Mouse (Mus musculus) midbrain, embryonic 14.5 days (tissue): ENCODE results near the gene Tas2r107. TPM values are rescaled to one million over a fixed set of nuclear protein-coding genes. Genes with fewer than 3 reads are reported as not detected.
"Not testable (repeated sequence)": the region's sequence is repeated elsewhere in the genome, so short reads cannot be mapped to it uniquely, and the experiment has no call there.

Experiments
- ATAC-seq: fragments of 200-750 bp; cut with Nextera tagmentation; 2 replicates; pipeline ENCODE4 v1.8.0; 2017; ENCODE audit warnings: moderate number of reproducible peaks, moderate library complexity; ENCODE audit not compliant: low FRiP score, low TSS enrichment
- DNase-seq: peaks from one replicate; pipeline ENCODE4 v3.0.0-alpha.2; 2015
- H3K27ac ChIP-seq: fragments of 300-500 bp; sonication (generic); replicated peaks from 2 replicates; pipeline ENCODE4 v1.5.1; 2014; ENCODE audit warnings: mild to moderate bottlenecking, low read depth, low read length, moderate library complexity
- H3K27me3 ChIP-seq: fragments of 300-500 bp; sonication (generic); 2 replicates; pipeline ENCODE4 v1.6.1; 2014; ENCODE audit warnings: low read length, control low read depth, mixed read lengths; ENCODE audit not compliant: control insufficient read depth, insufficient read depth
- H3K36me3 ChIP-seq: fragments of 300-500 bp; sonication (generic); 2 replicates; pipeline ENCODE4 v1.6.1; 2014; ENCODE audit warnings: low read length, control low read depth; ENCODE audit not compliant: control insufficient read depth, insufficient read depth
- H3K4me1 ChIP-seq: fragments of 300-500 bp; sonication (generic); 2 replicates; pipeline ENCODE4 v1.6.1; 2014; ENCODE audit warnings: mild to moderate bottlenecking, antibody characterized with exemption, low read length, control low read depth; ENCODE audit not compliant: control insufficient read depth, insufficient read depth
- H3K4me2 ChIP-seq: fragments of 300-500 bp; sonication (generic); 2 replicates; pipeline ENCODE4 v1.6.1; 2014; ENCODE audit warnings: mild to moderate bottlenecking, low read length, moderate library complexity
- H3K4me3 ChIP-seq: fragments of 300-500 bp; sonication (generic); replicated peaks from 2 replicates; pipeline ENCODE4 v1.5.1; 2014; ENCODE audit warnings: low read depth, low read length
- H3K9ac ChIP-seq: fragments of 300-500 bp; sonication (generic); replicated peaks from 2 replicates; pipeline ENCODE4 v1.6.1; 2014; ENCODE audit warnings: mild to moderate bottlenecking, low read length, moderate library complexity
- H3K9me3 ChIP-seq: fragments of 300-500 bp; sonication (generic); 2 replicates; pipeline ENCODE4 v1.6.1; 2016; ENCODE audit warnings: low read length, control low read depth, mixed read lengths; ENCODE audit not compliant: control insufficient read depth
- WGBS: fragments of 180-500 bp; shearing (Covaris S2); extraction: QIAGEN DNeasy Blood & Tissue Kit; methylation state at CpG from one replicate; pipeline ENCODE4 v1.1.7; 2014; 5-methylcytosine and 5-hydroxymethylcytosine counted together
- polyA plus RNA-seq: library from polyadenylated mRNA; unstranded; fragments of >200 nt; fragmentation: Nextera tagmentation; extraction: Ambion mirVana; gene quantifications from 2 replicates; pipeline ENCODE4 v1.2.1, GENCODE M21; 2014

Gene Tas2r107
- polyA plus RNA-seq: not detected in 2 replicates

DNA sequence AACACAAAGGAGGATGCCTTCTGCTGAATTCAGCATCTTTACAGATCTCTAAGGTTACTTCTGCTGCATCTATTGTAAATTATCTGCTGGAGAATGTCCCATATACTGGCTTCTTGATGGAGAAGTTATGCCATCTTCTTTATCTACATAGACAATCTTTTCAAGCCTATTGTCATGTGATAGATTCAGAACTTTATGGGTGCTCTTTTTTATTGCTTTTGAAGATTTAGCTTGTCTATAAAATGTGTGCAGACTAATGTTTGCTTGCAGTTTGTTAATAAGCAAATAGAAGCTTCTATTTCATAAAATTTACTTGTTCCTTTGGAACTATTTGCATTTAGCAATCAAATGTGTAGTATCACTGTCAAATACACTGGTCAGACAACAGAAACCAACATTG lies at the start of gene Tas2r107:
Gene Tas2r107 (minus strand): TSS at position 101 of the 400 bp plus-strand sequence.
- H3K27me3 ChIP-seq: no peaks in the 10 kb centered on the region
- no peaks in the 10 kb centered on the region for H3K4me1 ChIP-seq
- DNase-seq (no peak), ATAC-seq (no peak)
- H3K4me3 ChIP-seq: no peak within 1 kb of the TSS
- no peaks in the 10 kb centered on the region for H3K36me3 ChIP-seq
- H3K9me3 ChIP-seq: peaks cover 2% of the 10 kb centered on the region; the same call in 1 of the 2 replicates
- H3K4me2 ChIP-seq: no peak within 1 kb of the TSS
- H3K27ac ChIP-seq: no peak within 1 kb of the TSS
- H3K9ac ChIP-seq: no peak within 1 kb of the TSS

- Histone ChIP-seq H3K4me2 (no peak within 1 kb of the TSS), H3K36me3 (no peaks in the 10 kb centered on the region), H3K4me1 (no peaks in the 10 kb centered on the region), H3K4me3 (no peak within 1 kb of the TSS), H3K27ac (no peak within 1 kb of the TSS), H3K27me3 (no peaks in the 10 kb centered on the region), H3K9me3 (peaks cover 5% of the 10 kb centered on the region), H3K9ac (no peak within 1 kb of the TSS)
- ATAC-seq: no peak
- no peak for DNase-seq
Observed at GRCm38 (mm10) chr6:131689963-131690362, 30.0 kb upstream of the Tas2r107 start, which contains the start of gene Tas2r114. Tas2r114 (minus strand) TSS chr6:131690063.

DNA sequence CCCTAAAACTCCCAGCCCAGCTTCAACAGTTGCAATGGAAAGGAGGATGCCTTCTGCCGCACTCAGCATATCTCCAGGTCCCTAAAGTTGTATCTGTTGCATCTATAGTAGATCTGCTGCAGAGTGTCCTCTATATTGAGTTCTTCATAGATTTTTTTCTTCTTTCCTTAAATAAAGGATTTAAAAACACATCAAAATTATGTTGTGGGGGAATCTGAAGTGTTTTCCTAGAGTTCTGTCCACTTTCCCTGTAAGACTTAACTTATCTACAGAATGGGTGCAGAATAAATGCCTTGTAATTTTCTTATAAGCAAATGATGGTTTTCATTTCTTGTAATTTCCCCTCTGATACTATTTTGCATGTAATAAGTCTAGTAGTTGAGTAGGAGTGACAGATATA lies 27.4 kb upstream of the Tas2r107 start, which contains the start of gene Tas2r105:
Gene Tas2r105 (minus strand): TSS at position 101 of the 400 bp plus-strand sequence.
- ATAC-seq: no peak
- H3K4me1 ChIP-seq: no peaks in the 10 kb centered on the region

GRCm38 (mm10) chr6:131685644-131686043 lies 25.7 kb upstream of the Tas2r107 start, which contains the start of gene Tas2r104:
Tas2r104 (minus strand) TSS chr6:131685744.
- H3K9me3 ChIP-seq: peaks cover 5% of the 10 kb centered on the region; the same call in 1 of the 2 replicates
- DNase-seq (no peak), ATAC-seq (no peak)
- H3K4me2 ChIP-seq: no peak within 1 kb of the TSS
- H3K36me3 ChIP-seq: no peaks in the 10 kb centered on the region
- no peaks in the 10 kb centered on the region for H3K27me3 ChIP-seq
- H3K4me3 ChIP-seq: no peak within 1 kb of the TSS
- no peak within 1 kb of the TSS for H3K9ac ChIP-seq
- H3K27ac ChIP-seq: no peak within 1 kb of the TSS
- 84% methylated on average over 1 of the region's 1 CpGs for WGBS
- no peaks in the 10 kb centered on the region for H3K4me1 ChIP-seq

More for the DNA sequence above, 27.4 kb upstream of the Tas2r107 start, which contains the start of gene Tas2r105:
- no peaks in the 10 kb centered on the region for H3K27me3 ChIP-seq
- WGBS: 84% methylated on average over 1 of the region's 1 CpGs
- H3K36me3 ChIP-seq: no peaks in the 10 kb centered on the region
- no peak within 1 kb of the TSS for H3K4me3 ChIP-seq
- no peak within 1 kb of the TSS for H3K9ac ChIP-seq
- no peak within 1 kb of the TSS for H3K27ac ChIP-seq
- no peak within 1 kb of the TSS for H3K4me2 ChIP-seq
- H3K9me3 ChIP-seq: peaks cover 5% of the 10 kb centered on the region
- no peak for DNase-seq

DNA sequence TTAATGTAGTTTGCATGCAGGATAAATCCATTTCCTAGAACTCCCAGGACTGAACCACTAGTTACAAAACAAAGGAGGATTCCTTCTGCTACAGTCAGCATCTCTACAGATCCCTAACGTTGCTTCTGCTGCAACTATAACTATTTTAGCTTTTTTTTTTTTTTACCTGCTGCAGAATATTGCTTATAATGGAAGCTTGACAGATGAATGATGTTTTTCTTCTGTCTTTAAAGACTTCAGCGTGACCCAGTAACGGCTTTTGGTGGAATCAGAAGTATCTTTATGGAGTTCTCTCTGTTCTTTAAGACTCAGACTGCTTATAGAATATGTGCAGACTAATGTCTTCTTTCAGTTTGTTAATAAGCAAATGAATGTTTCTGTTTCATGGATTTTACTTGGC lies 18.8 kb upstream of the Tas2r107 start, which contains the start of gene Tas2r106:
Gene Tas2r106 (minus strand): TSS at position 101 of the 400 bp plus-strand sequence.
- H3K27me3 ChIP-seq: no peaks in the 10 kb centered on the region
- peaks cover 15% of the 10 kb centered on the region for H3K9me3 ChIP-seq
- ATAC-seq (no peak), DNase-seq (no peak)
- no peak within 1 kb of the TSS for H3K4me3 ChIP-seq
- H3K4me1 ChIP-seq: no peaks in the 10 kb centered on the region
- H3K27ac ChIP-seq: no peak within 1 kb of the TSS
- WGBS: 70% methylated on average over 3 of the region's 3 CpGs
- no peaks in the 10 kb centered on the region for H3K36me3 ChIP-seq
- H3K9ac ChIP-seq: no peak within 1 kb of the TSS
- H3K4me2 ChIP-seq: no peak within 1 kb of the TSS

- ATAC-seq: no peak
Observed at GRCm38 (mm10) chr6:131630812-131631211, 29.1 kb downstream of the Tas2r107 start, which contains the start of gene Tas2r130. Tas2r130 (minus strand) TSS chr6:131630912.

GRCm38 (mm10) chr6:131609956-131610355 lies 50.0 kb downstream of the Tas2r107 start:
- not testable (repeated sequence) for DNase-seq, ATAC-seq
- 93% methylated on average over 1 of the region's 1 CpGs for WGBS

More at GRCm38 (mm10) chr6:131630812-131631211, 29.1 kb downstream of the Tas2r107 start, which contains the start of gene Tas2r130:
- no peak for DNase-seq
- Histone ChIP-seq H3K4me1 (no peaks in the 10 kb centered on the region), H3K27me3 (no peaks in the 10 kb centered on the region), H3K27ac (no peak within 1 kb of the TSS), H3K4me3 (no peak within 1 kb of the TSS), H3K4me2 (no peak within 1 kb of the TSS), H3K36me3 (no peaks in the 10 kb centered on the region), H3K9ac (no peak within 1 kb of the TSS), H3K9me3 (peaks cover 9% of the 10 kb centered on the region; the same call in 1 of the 2 replicates)
- 72% methylated on average over 3 of the region's 3 CpGs for WGBS

More at GRCm38 (mm10) chr6:131609956-131610355, 50.0 kb downstream of the Tas2r107 start:
- H3K4me1 ChIP-seq, H3K27me3 ChIP-seq, H3K4me2 ChIP-seq, H3K27ac ChIP-seq, H3K9me3 ChIP-seq, H3K36me3 ChIP-seq, H3K9ac ChIP-seq, H3K4me3 ChIP-seq: not testable (repeated sequence)
